Mouse (Mus musculus): Measurements from ENCODE around the gene Mex3d. TPM values are rescaled to one million over a fixed set of nuclear protein-coding genes. Genes with fewer than 3 reads are reported as not detected.
A peak's percentile ranks its signal among the peaks of the same experiment; 100 is the strongest.

The Mex3d gene
- polyA plus RNA-seq, 1 experiment from 2014 or later, result 6.4 TPM

DNA sequence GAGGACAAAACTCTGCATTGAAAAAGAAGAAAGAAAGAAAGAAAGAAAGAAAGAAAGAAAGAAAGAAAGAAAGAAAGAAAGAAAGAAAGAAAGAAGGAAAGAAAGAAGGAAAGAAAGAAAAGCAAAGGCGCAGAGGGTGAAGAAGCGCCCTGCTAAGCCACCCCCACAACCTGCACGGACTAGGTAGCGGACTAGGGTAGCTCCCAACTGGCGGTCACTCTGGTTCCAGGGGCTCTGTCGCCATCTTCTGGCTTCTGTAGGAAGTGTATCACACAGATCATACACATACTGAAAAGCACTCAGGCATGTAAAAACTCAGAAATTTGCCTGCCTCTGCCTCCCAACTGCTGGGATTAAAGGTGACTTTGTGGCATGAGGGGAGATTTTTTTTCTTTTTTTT is 13.4 kb downstream of the Mex3d start:
- WGBS (ENCODE audit: insufficient replicate concordance), result 6% methylated on average over 6 of the region's 6 CpGs

DNA sequence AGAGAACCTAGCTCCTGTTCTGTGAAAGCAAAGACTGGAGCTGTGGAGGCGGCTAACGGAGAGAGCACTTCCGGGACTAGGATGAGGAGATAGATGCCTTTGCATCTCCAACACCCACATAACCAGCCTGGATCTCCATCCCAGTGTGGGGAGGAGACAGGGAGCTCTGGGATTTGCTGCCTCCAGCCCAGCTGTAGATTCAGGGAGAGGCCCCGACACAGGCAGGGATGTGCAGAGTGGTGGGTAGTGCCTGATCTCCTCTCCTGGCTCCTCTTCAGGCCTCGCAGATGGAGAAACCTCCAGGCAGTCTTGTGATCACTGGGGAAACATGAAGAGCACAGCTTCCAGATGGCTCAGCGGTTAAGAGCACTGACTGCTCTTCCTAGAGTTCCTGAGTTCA is 14.8 kb downstream of the Mex3d start:
- Histone ChIP-seq H3K36me3 (ENCODE audit: control insufficient read depth, insufficient read depth, low read length) (no peaks in the 10 kb centered on the region), H3K4me2 (no peak overlapping the region), H3K9ac (ENCODE audit: low read depth, low read length) (no peak overlapping the region), H3K27me3 (ENCODE audit: control insufficient read depth, insufficient read depth, low read length) (peaks cover 8% of the 10 kb centered on the region), H3K27ac (ENCODE audit: low read depth, low read length) (no peak overlapping the region), H3K9me3 (replicated peaks; ENCODE audit: control insufficient read depth, low read length) (no peaks in the 10 kb centered on the region), H3K4me3 (ENCODE audit: low read depth, low read length) (no peak overlapping the region), H3K4me1 (ENCODE audit: control insufficient read depth, insufficient read depth, low read length) (no peaks in the 10 kb centered on the region)
- no peak for ATAC-seq (replicated peaks; ENCODE audit: insufficient number of reproducible peaks, low FRiP score, low TSS enrichment)
- WGBS (ENCODE audit: insufficient replicate concordance), result 79% methylated on average over 6 of the region's 6 CpGs

More for the DNA sequence above, 13.4 kb downstream of the Mex3d start:
- H3K4me3 ChIP-seq (ENCODE audit: low read depth, low read length), result no peak overlapping the region
- no peak overlapping the region for H3K4me2 ChIP-seq
- peaks cover 6% of the 10 kb centered on the region for H3K27me3 ChIP-seq (ENCODE audit: control insufficient read depth, insufficient read depth, low read length)
- no peaks in the 10 kb centered on the region for H3K36me3 ChIP-seq (ENCODE audit: control insufficient read depth, insufficient read depth, low read length)
- ATAC-seq (replicated peaks; ENCODE audit: insufficient number of reproducible peaks, low FRiP score, low TSS enrichment), result no peak
- no peaks in the 10 kb centered on the region for H3K4me1 ChIP-seq (ENCODE audit: control insufficient read depth, insufficient read depth, low read length)
- H3K27ac ChIP-seq (ENCODE audit: low read depth, low read length), result no peak overlapping the region
- no peak overlapping the region for H3K9ac ChIP-seq (ENCODE audit: low read depth, low read length)
- no peaks in the 10 kb centered on the region for H3K9me3 ChIP-seq (replicated peaks; ENCODE audit: control insufficient read depth, low read length)

DNA sequence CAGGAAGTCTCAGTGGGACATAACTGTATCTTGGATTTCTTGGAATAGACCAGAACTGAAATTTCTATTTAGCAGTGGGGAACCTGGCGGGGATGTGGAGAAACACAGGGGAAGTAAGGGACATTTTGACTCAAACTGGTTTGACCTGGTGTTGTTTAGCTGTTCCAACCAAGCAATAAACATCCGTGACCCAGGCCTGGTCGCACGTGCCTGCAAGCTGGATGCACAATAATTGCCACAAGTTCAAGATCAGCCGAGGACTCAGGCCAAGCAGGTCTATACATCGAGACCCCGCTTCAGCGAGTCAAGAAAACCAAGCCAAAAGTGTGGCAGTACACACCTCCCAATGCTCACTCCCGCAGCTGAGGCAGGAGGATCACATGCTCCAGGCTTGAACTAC is 15.5 kb downstream of the Mex3d start:
- Histone ChIP-seq H3K27me3 (ENCODE audit: control insufficient read depth, insufficient read depth, low read length) (peaks cover 11% of the 10 kb centered on the region), H3K4me2 (peak overlapping the region; percentile 44), H3K4me3 (ENCODE audit: low read depth, low read length) (no peak overlapping the region), H3K27ac (ENCODE audit: low read depth, low read length) (no peak overlapping the region), H3K9me3 (replicated peaks; ENCODE audit: control insufficient read depth, low read length) (no peaks in the 10 kb centered on the region), H3K9ac (ENCODE audit: low read depth, low read length) (no peak overlapping the region), H3K4me1 (ENCODE audit: control insufficient read depth, insufficient read depth, low read length) (no peaks in the 10 kb centered on the region), H3K36me3 (ENCODE audit: control insufficient read depth, insufficient read depth, low read length) (no peaks in the 10 kb centered on the region)
- no peak for ATAC-seq (replicated peaks; ENCODE audit: insufficient number of reproducible peaks, low FRiP score, low TSS enrichment)
- 49% methylated on average over 9 of the region's 9 CpGs for WGBS (ENCODE audit: insufficient replicate concordance)

DNA sequence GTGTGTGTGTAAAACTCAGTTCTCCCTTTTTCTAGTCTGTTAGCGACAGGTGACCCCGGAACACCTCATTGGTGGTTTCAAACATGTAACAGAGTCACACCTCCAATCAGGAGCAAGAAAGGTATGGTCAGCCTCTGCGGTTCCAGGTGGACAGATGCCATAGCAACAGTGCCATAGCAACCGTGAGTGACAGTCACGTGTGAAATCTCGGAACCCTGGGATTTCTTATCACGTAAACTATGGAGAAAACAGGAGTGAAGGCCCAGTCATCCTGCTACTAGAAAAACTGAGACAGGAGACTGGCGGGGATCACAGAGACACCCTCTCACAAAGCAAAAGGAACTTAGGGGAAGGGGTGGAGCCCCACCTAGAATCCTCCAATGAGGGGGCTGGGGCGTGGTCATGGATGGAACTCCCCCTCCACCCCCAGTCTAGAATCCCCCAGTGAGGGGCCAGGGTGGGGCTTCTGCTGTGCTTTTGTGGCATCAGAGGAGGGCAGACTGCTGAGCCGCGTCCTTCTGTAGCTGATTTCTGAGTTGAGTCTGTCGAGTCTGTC is 16.0 kb downstream of the Mex3d start:
- WGBS (ENCODE audit: insufficient replicate concordance), result 5% methylated on average over 12 of the region's 12 CpGs
- no peak for ATAC-seq (replicated peaks; ENCODE audit: insufficient number of reproducible peaks, low FRiP score, low TSS enrichment)
- no peak overlapping the region for H3K27ac ChIP-seq (ENCODE audit: low read depth, low read length)

DNA sequence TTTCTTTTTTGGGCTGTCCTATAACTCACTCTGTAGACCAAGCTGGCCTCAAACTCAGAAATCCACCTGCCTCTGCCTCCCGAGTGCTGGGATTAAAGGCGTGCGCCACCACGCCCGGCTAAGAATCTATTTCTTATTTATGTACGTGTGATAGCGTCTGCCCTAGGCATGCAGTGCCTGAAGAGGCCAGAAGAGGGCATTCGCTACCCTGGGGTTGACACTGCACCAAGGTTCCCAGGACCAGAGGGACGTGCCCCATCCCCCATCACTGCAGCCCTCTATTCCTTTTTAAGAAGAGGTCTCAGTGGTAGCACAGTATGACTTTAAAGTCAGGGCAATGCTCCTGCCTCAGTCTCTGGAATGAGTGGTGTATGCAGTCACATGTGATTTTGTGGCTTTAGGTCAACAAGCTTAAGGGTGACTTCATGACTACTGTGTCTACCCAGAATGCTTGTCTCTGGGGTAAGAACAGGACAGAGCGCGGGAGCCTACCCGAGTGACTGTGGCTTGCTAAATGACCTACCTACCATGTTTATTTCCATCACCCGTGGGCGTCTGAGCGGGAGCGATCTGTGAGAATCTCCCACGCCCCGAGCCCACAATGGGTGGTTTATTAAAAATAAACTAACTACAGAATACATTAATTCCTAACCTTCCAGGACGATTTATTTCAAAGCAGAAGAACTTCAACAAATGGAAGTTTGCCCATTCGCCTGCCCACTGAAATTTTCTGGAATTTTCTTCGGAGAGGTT is 17.3 kb downstream of the Mex3d start:
- Histone ChIP-seq H3K4me3 (ENCODE audit: low read depth, low read length) (no peak overlapping the region), H3K4me2 (no peak overlapping the region), H3K4me1 (ENCODE audit: control insufficient read depth, insufficient read depth, low read length) (no peaks in the 10 kb centered on the region), H3K27ac (ENCODE audit: low read depth, low read length) (no peak overlapping the region), H3K27me3 (ENCODE audit: control insufficient read depth, insufficient read depth, low read length) (peaks cover 11% of the 10 kb centered on the region), H3K36me3 (ENCODE audit: control insufficient read depth, insufficient read depth, low read length) (no peaks in the 10 kb centered on the region), H3K9me3 (replicated peaks; ENCODE audit: control insufficient read depth, low read length) (no peaks in the 10 kb centered on the region), H3K9ac (ENCODE audit: low read depth, low read length) (no peak overlapping the region)
- WGBS (ENCODE audit: insufficient replicate concordance), result 74% methylated on average over 21 of the region's 21 CpGs
- ATAC-seq (replicated peaks; ENCODE audit: insufficient number of reproducible peaks, low FRiP score, low TSS enrichment), result no peak

More for the DNA sequence above, 16.0 kb downstream of the Mex3d start:
- peak overlapping the region; percentile 44 for H3K4me2 ChIP-seq
- H3K27me3 ChIP-seq (ENCODE audit: control insufficient read depth, insufficient read depth, low read length), result peaks cover 11% of the 10 kb centered on the region
- 0 out of 2 replicates have a peak overlapping the region, but pooled peaks have one; percentile 16 for H3K4me3 ChIP-seq (ENCODE audit: low read depth, low read length)
- H3K36me3 ChIP-seq (ENCODE audit: control insufficient read depth, insufficient read depth, low read length), result no peaks in the 10 kb centered on the region
- no peak overlapping the region for H3K9ac ChIP-seq (ENCODE audit: low read depth, low read length)
- no peaks in the 10 kb centered on the region for H3K4me1 ChIP-seq (ENCODE audit: control insufficient read depth, insufficient read depth, low read length)
- H3K9me3 ChIP-seq (replicated peaks; ENCODE audit: control insufficient read depth, low read length), result no peaks in the 10 kb centered on the region

DNA sequence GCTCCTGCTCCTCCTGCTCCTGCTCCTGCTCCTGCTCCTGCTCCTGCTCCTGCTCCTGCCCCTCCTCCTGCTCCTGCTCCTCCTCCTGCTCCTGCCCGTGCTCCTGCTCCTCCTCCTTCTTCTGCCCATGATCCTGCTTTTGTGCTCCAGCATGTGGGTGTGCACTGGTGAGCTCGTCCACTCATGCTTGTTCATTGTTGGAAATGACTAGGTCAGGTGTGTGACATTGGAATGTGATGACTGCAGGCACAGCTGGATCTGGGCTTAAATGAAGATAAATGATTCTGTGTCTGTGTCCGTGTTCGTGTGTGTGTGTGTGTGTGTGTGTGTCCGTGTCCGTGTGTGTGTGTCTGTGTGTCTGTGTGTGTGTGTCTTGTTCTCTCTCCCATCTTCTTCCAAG is 19.1 kb downstream of the Mex3d start:
- H3K4me1 ChIP-seq (ENCODE audit: control insufficient read depth, insufficient read depth, low read length), result no peaks in the 10 kb centered on the region
- no peak overlapping the region for H3K4me3 ChIP-seq (ENCODE audit: low read depth, low read length)
- H3K9ac ChIP-seq (ENCODE audit: low read depth, low read length), result no peak overlapping the region
- H3K36me3 ChIP-seq (ENCODE audit: control insufficient read depth, insufficient read depth, low read length), result no peaks in the 10 kb centered on the region
- no peak for ATAC-seq (replicated peaks; ENCODE audit: insufficient number of reproducible peaks, low FRiP score, low TSS enrichment)
- 86% methylated on average over 6 of the region's 6 CpGs for WGBS (ENCODE audit: insufficient replicate concordance)
- H3K4me2 ChIP-seq, result no peak overlapping the region
- no peaks in the 10 kb centered on the region for H3K9me3 ChIP-seq (replicated peaks; ENCODE audit: control insufficient read depth, low read length)
- no peak overlapping the region for H3K27ac ChIP-seq (ENCODE audit: low read depth, low read length)
- H3K27me3 ChIP-seq (ENCODE audit: control insufficient read depth, insufficient read depth, low read length), result peaks cover 25% of the 10 kb centered on the region

DNA sequence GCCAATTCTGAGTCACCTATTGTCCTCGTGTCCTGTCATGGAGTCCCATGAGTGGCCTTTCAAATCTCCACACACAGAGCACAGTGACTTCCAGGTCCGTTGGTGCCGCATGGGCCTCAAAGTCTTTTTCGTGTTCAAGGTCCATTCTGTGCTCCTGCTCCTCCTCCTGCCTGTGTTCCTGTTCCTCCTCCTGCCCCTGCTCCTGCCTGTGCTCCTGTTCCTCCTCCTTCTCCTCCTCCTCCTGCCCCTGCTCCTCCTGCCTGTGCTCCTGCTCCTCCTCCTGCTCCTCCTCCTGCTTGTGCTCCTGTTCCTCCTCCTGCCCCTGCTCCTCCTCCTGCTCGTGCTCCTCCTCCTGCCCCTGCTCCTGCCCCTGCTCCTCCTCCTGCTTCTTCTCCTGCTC is 19.5 kb downstream of the Mex3d start:
- Histone ChIP-seq H3K9me3 (replicated peaks; ENCODE audit: control insufficient read depth, low read length) (no peaks in the 10 kb centered on the region), H3K27me3 (ENCODE audit: control insufficient read depth, insufficient read depth, low read length) (peaks cover 25% of the 10 kb centered on the region), H3K4me1 (ENCODE audit: control insufficient read depth, insufficient read depth, low read length) (no peaks in the 10 kb centered on the region), H3K9ac (ENCODE audit: low read depth, low read length) (no peak overlapping the region), H3K27ac (ENCODE audit: low read depth, low read length) (no peak overlapping the region), H3K4me3 (ENCODE audit: low read depth, low read length) (no peak overlapping the region), H3K4me2 (no peak overlapping the region), H3K36me3 (ENCODE audit: control insufficient read depth, insufficient read depth, low read length) (no peaks in the 10 kb centered on the region)
- WGBS (ENCODE audit: insufficient replicate concordance), result 51% methylated on average over 5 of the region's 5 CpGs
- no peak for ATAC-seq (replicated peaks; ENCODE audit: insufficient number of reproducible peaks, low FRiP score, low TSS enrichment)

DNA sequence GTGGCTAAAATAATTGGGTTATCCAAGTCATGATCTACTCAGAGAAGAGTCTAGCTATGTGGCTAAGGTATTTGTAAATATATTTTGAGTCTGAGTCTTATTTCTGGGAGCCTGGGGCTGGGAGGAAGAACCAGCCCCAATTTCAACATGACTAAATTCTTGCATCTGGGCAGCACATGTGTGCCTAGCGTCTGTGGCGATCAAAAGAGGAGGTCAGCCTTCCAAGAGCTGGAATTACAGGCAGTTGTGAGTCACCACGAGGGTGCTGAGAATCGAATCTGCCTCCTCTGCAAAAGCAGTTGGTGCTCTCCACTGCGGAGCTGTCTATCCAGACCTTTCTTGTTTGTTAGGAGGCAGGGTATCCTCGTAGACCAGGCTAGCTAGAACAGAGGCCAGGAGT is 21.7 kb downstream of the Mex3d start:
- Histone ChIP-seq H3K4me1 (ENCODE audit: control insufficient read depth, insufficient read depth, low read length) (no peaks in the 10 kb centered on the region), H3K9ac (ENCODE audit: low read depth, low read length) (no peak overlapping the region), H3K9me3 (replicated peaks; ENCODE audit: control insufficient read depth, low read length) (no peaks in the 10 kb centered on the region), H3K27ac (ENCODE audit: low read depth, low read length) (no peak overlapping the region), H3K4me2 (no peak overlapping the region), H3K36me3 (ENCODE audit: control insufficient read depth, insufficient read depth, low read length) (no peaks in the 10 kb centered on the region), H3K27me3 (ENCODE audit: control insufficient read depth, insufficient read depth, low read length) (peaks cover 24% of the 10 kb centered on the region), H3K4me3 (ENCODE audit: low read depth, low read length) (no peak overlapping the region)
- ATAC-seq (replicated peaks; ENCODE audit: insufficient number of reproducible peaks, low FRiP score, low TSS enrichment), result no peak
- 65% methylated on average over 6 of the region's 6 CpGs for WGBS (ENCODE audit: insufficient replicate concordance)

DNA sequence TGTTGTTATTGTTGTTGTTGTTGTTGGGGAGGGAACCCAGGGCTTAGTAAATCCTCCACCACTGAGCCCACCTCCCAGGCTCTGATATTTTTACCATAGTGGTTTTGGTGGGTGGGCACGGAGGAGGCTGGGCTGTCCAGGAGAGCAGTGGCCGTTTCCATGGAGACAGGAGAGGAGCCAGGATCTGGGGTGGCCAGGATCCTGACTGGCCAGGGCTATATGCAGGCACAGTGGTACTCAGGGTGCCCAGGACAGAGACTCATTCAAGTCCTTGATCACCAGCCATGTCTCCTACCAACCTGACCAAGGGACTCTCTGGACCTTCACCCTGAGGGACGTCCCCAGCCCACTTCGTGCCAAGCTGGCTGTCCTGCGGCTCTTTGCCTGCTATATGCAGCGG is 23.7 kb downstream of the Mex3d start:
- Histone ChIP-seq H3K4me1 (ENCODE audit: control insufficient read depth, insufficient read depth, low read length) (no peaks in the 10 kb centered on the region), H3K4me2 (no peak overlapping the region), H3K9me3 (replicated peaks; ENCODE audit: control insufficient read depth, low read length) (no peaks in the 10 kb centered on the region), H3K4me3 (ENCODE audit: low read depth, low read length) (no peak overlapping the region), H3K9ac (ENCODE audit: low read depth, low read length) (no peak overlapping the region), H3K27ac (ENCODE audit: low read depth, low read length) (no peak overlapping the region), H3K27me3 (ENCODE audit: control insufficient read depth, insufficient read depth, low read length) (peaks cover 44% of the 10 kb centered on the region), H3K36me3 (ENCODE audit: control insufficient read depth, insufficient read depth, low read length) (no peaks in the 10 kb centered on the region)
- 52% methylated on average over 6 of the region's 6 CpGs for WGBS (ENCODE audit: insufficient replicate concordance)
- ATAC-seq (replicated peaks; ENCODE audit: insufficient number of reproducible peaks, low FRiP score, low TSS enrichment), result no peak
